Mouse (Mus musculus): ENCODE data around the gene Clic6.
"Not testable (repeated sequence)": the region's sequence is repeated elsewhere in the genome, so short reads cannot be mapped to it uniquely, and the experiment has no call there.

Gene Clic6

GRCm38 (mm10) chr16:92470706-92471105, 14.8 kb upstream of the Clic6 start, which contains the start of gene Rcan1:
Gene Rcan1 (minus strand): TSS chr16:92470867.
- no peak for DNase-seq (ENCODE audit: low spot score in 2 of 2)

- no peak for DNase-seq (ENCODE audit: low spot score in 2 of 2)
Observed at GRCm38 (mm10) chr16:92472898-92473297, 12.6 kb upstream of the Clic6 start.

- no peak for DNase-seq (ENCODE audit: low spot score in 2 of 2)
Observed at GRCm38 (mm10) chr16:92475093-92475860, 10.3 kb upstream of the Clic6 start.

- peak; percentile 71 to 80 for DNase-seq (ENCODE audit: low spot score in 2 of 2)
Observed at GRCm38 (mm10) chr16:92478561-92479150, 6.9 kb upstream of the Clic6 start.

- no peak for DNase-seq (ENCODE audit: low spot score in 2 of 2)
Observed at GRCm38 (mm10) chr16:92487086-92487485, 1.6 kb downstream of the Clic6 start.

- peak in 1 of 2 experiments; percentile 27 for DNase-seq (ENCODE audit: low spot score in 2 of 2)
Observed at GRCm38 (mm10) chr16:92487489-92487888, 2.0 kb downstream of the Clic6 start.

DNA sequence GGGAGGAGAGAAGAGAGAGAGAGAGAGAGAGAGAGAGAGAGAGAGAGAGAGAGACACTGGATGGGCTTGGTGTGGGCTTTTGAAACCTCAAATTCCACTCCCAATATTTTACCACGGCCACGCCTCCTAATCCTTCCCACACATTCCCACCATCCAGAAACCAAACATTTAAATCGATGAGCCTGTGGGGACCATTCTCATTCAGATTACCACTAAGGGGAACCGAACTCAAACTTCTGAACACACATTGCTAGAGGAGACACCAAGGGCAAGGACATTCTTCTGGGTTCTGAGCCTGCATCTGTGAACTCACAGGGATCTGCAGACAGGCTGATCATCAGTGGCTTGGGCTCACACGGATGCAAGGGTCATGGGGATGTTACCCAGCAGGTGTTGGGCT, 2.9 kb downstream of the Clic6 start:
- DNase-seq (ENCODE audit: low spot score in 2 of 2): no peak

DNA sequence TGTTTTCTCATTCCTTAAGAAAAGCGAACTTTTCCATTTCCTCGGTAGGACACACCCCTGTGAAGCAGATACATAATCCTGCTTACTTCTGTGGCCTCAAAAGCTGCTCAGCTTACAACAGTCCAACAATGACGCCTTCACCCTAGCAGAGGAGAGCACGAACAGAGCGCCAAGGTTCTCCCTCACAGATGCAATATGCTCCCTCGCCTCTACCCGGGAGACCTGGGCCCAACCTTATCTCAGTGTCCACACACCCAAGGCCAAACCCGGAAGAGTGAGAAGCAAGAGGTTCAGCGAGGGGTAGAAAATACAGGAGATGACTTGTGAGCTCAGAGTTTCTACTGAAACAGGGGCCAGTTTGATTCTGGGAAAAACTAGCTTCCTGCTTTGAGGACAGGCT, 3.8 kb downstream of the Clic6 start:
- DNase-seq (ENCODE audit: low spot score in 2 of 2): no peak

GRCm38 (mm10) chr16:92497851-92498588, 12.5 kb downstream of the Clic6 start:
- no peak for DNase-seq (ENCODE audit: low spot score in 2 of 2)

GRCm38 (mm10) chr16:92498589-92498981, 13.0 kb downstream of the Clic6 start:
- DNase-seq (ENCODE audit: low spot score in 2 of 2): no peak

- no peak for DNase-seq (ENCODE audit: low spot score in 2 of 2)
Observed at GRCm38 (mm10) chr16:92499324-92499723, 13.8 kb downstream of the Clic6 start.

GRCm38 (mm10) chr16:92500534-92500933, 15.0 kb downstream of the Clic6 start:
- DNase-seq (ENCODE audit: low spot score in 2 of 2): no peak

- no peak for DNase-seq (ENCODE audit: low spot score in 2 of 2)
Observed at GRCm38 (mm10) chr16:92503105-92503504, 17.6 kb downstream of the Clic6 start.

DNA sequence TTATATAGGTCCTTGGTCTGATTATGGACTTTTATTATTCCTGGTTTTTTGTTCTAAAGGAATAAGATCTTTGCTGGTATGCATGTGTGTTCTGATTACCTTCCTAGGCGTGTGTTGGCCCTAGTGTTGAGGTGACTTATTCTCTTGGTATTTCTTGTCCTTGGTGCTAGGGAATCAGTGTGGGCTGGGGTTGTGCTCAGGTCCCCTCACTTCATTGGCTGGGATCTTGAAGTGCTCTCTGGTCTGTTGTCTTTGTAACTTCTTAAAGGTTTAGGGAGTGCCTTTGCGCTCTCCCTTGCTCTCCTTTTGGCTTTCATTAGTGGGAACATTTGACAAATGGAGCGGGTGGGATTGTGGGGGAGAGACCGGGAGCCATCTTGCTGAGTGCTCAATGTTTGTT, 22.0 kb downstream of the Clic6 start:
- DNase-seq (ENCODE audit: low spot score in 2 of 2): no peak

GRCm38 (mm10) chr16:92510835-92511772, 25.6 kb downstream of the Clic6 start:
- peak in 1 of 2 experiments; percentile 28 for DNase-seq (ENCODE audit: low spot score in 2 of 2)

DNA sequence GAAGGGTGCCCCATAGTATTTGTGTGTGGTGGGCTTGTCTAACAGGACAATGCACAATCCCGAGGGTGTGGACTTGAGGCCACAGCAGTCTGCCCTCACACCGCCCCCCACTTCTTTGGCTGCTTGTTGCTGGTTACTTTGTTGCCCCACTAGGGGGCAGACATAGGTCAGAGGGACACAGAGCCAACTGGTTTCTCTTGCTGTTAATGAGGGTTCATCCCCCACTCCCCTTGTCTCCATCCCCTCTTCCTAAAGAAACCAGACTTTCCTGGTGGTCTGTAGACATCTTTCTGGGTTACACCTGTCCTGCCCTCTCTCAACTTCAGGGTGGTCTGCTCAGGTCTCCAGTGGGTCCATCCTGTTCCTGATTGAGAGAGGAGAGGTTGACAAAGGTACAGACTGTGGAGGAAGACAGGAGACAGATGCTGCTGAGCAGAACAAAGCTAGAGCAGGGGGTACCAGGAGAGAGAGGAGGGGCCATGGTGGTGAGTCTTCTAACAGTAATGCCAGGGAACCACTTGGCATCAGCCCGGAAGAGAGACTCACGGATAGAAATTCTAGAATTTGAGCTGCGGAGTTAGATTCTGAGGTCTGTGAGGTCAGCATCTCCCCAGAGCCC, 26.3 kb downstream of the Clic6 start:
- peak in 1 of 2 experiments; percentile 32 for DNase-seq (ENCODE audit: low spot score in 2 of 2)

GRCm38 (mm10) chr16:92514896-92515295, 29.4 kb downstream of the Clic6 start:
- DNase-seq (ENCODE audit: low spot score in 2 of 2): not testable (repeated sequence)

DNA sequence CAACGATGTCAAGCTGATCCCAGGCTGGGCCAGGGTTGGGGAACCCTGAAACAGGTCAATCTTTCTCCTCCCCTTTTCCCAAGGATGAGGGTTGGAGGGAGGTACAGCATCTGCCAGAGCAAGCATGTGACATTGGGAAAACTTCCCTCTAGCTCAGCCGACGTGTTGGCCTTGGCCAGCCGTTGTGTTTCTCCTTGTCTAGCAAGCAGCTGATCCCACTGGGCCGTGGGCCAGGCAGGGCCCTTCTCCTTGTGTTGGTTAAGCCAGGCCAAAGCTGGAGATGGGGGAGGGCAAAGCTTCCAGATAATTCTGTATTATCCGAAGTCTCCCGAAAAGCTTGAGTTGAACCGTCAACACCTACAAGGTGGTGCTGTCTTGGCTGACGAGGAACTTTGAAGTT, 30.6 kb downstream of the Clic6 start:
- no peak for DNase-seq (ENCODE audit: low spot score in 2 of 2)

DNA sequence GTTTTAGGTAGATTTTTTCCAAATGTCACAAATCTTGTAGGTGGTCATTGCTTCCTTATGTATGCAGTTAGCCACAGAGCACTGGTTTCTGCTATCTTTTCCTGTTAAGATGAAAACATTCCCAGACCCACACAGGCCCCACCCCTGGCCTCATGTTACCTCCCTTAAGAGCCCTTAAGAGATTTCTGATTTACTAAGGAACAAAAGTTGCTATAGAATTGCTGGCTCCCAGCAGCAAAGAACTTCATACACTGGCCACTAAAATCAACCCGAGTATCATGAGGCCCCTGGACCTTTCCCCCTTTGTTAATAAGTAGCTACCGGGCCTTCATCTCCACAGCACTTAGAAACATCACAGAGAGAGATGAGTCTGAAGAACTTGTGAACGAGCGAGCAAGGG, 33.2 kb downstream of the Clic6 start:
- DNase-seq (ENCODE audit: low spot score in 2 of 2): no peak

DNA sequence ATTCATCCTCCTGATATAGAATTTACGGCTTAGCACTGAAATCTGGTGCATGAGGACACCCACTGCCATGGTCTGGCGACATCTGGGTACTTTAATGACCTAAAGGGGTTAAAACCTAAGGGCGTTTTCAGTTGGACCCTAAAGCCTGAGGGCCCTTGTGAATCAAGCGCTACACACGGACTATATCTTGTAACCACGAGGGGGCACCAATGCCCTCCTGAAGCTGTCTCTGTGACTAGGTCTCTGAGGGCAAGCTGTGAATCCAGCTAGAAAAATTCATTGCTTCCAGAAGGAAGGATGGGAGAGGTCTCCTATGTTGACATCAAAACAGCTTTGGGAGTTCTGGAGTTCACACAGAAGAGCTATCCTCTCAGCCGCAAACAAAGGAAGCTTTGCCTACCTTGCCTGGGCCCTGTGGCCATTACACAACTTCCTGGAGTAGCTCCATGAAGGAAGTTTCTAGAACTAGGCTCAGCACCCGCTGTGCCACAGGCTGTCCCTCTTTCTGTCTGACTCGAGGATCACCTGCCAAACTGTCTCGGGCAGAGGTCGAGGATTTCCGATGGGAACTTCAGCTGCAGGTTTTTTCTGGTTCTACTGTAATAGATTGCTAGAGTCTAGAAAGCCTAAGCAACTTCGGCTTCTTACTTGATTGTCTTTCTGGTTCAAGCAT, 34.4 kb downstream of the Clic6 start:
- DNase-seq (ENCODE audit: low spot score in 2 of 2): peak; percentile 56 to 57

- DNase-seq (ENCODE audit: low spot score in 2 of 2): no peak
Observed at GRCm38 (mm10) chr16:92523351-92523750, 37.8 kb downstream of the Clic6 start.
